Mouse (Mus musculus) C2C12 (cell line): Measurements from ENCODE around the gene Slc38a9. TPM values are rescaled to one million over a fixed set of nuclear protein-coding genes. Genes with fewer than 3 reads are reported as not detected.

Experiments used
- H3K27me3 ChIP-seq: one replicate; pipeline ENCODE4 v1.6.1; 2011; ENCODE audit not compliant: control insufficient read depth, insufficient read depth, insufficient read length
- H3K36me3 ChIP-seq: one replicate; pipeline ENCODE4 v1.6.1; 2011; ENCODE audit not compliant: control insufficient read depth, insufficient read depth
- H3K4me3 ChIP-seq: one replicate; pipeline ENCODE4 v1.5.1; 2011; ENCODE audit warnings: mild to moderate bottlenecking, control low read depth; ENCODE audit not compliant: poor library complexity, insufficient read depth, severe bottlenecking
- H3K79me2 ChIP-seq: one replicate; pipeline ENCODE4 v1.6.1; 2011; ENCODE audit not compliant: control insufficient read depth, insufficient read depth
- H3K79me3 ChIP-seq: one replicate; pipeline ENCODE4 v1.6.1; 2011; ENCODE audit warnings: low read depth, control low read depth
- H3ac ChIP-seq: one replicate; pipeline ENCODE3; 2011; ENCODE audit warnings: low read depth; ENCODE audit not compliant: control insufficient read depth, insufficient read length
- CEBPB ChIP-seq: IDR thresholded peaks from one replicate; pipeline ENCODE4 v1.6.1; 2011; ENCODE audit warnings: low read depth, mild to moderate bottlenecking, control low read depth, moderate library complexity
- CTCF ChIP-seq: IDR thresholded peaks from one replicate; pipeline ENCODE4 v1.5.1; 2011; ENCODE audit not compliant: control insufficient read depth, insufficient read depth, insufficient read length
- FOSL1 ChIP-seq: IDR thresholded peaks from one replicate; pipeline ENCODE4 v1.8.0; 2011; ENCODE audit warnings: mild to moderate bottlenecking, low read length; ENCODE audit not compliant: poor library complexity, insufficient read depth, severe bottlenecking
- MAX ChIP-seq: IDR thresholded peaks from one replicate; pipeline ENCODE4 v1.6.1; 2011; ENCODE audit warnings: mild to moderate bottlenecking, control low read depth
- MYOD1 ChIP-seq: IDR thresholded peaks from one replicate; pipeline ENCODE4 v1.6.1; 2011; ENCODE audit warnings: low read depth; ENCODE audit not compliant: control insufficient read depth, insufficient read length
- MYOG ChIP-seq: IDR thresholded peaks from one replicate; pipeline ENCODE4 v1.6.1; 2011; ENCODE audit not compliant: control insufficient read depth, insufficient read length; ENCODE audit errors: extremely low read depth
- USF1 ChIP-seq: IDR thresholded peaks from one replicate; pipeline ENCODE4 v1.6.1; 2011; ENCODE audit warnings: low read depth, mild to moderate bottlenecking, control low read depth, moderate library complexity
- polyA plus RNA-seq: library from polyadenylated mRNA; unstranded; fragments of >200 nt; fragmentation: generic; extraction: Trizol; gene quantifications from one replicate; pipeline ENCODE4 v1.2.1, GENCODE M21; 2012; ENCODE audit warnings: missing spikeins

Slc38a9 gene
- polyA plus RNA-seq, 1 experiment: 1.5 TPM

DNA sequence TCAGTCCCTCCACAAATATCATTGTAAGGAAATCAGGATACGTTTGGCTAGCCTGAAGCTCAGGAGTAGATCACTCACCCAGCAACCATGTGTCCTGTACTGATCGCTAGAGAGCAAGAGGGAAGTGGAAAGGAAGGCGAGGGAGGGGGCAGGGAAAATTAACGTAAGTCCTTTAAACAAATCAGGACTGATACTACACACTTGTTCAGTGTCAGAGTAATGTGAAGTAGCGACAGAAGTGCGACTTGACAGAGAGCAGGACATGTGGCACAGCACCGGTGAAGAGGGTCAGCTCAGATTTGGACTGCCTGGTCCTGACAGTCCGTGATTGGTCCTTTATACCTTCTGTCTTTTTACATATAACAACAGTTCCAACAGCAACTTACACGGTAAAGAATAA, 6.7 kb downstream of the Slc38a9 start:
- no peaks in the 10 kb centered on the region for H3K79me3 ChIP-seq
- H3K27me3 ChIP-seq: no peaks in the 10 kb centered on the region
- no peak for TF ChIP-seq CTCF
- no peak for TF ChIP-seq USF1
- TF ChIP-seq MYOG: no peak
- no peak for TF ChIP-seq MYOD1
- TF ChIP-seq FOSL1: no peak
- no peak for TF ChIP-seq CEBPB
- no peak for TF ChIP-seq MAX
- no peak overlapping the region for H3K4me3 ChIP-seq
- no peaks in the 10 kb centered on the region for H3K36me3 ChIP-seq
- no peaks in the 10 kb centered on the region for H3K79me2 ChIP-seq
- no peak overlapping the region for H3ac ChIP-seq

DNA sequence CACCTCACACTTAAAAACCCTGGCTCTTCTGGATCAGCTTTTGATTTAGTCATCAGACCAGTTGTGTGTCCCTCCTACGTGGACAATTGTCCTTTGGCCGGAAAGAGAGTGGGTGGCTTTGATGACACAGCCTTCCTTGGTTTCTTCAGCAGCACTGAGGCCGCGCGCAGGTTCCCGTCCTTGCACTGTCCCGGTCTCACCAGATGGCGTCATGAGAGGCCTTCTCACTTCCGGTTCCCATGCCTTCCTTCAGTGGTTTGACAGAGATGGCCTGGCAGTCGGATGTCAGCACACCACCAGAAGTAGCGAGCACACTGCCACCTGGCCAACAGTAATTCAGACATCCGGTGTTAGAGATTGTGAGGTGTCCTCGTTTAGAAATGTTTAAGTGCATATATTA, 11.2 kb downstream of the Slc38a9 start:
- no peaks in the 10 kb centered on the region for H3K79me3 ChIP-seq
- H3K36me3 ChIP-seq: no peaks in the 10 kb centered on the region
- H3K27me3 ChIP-seq: no peaks in the 10 kb centered on the region
- TF ChIP-seq MYOD1 (no peak), USF1 (no peak)
- H3ac ChIP-seq: no peak overlapping the region
- H3K79me2 ChIP-seq: no peaks in the 10 kb centered on the region
- no peak overlapping the region for H3K4me3 ChIP-seq

DNA sequence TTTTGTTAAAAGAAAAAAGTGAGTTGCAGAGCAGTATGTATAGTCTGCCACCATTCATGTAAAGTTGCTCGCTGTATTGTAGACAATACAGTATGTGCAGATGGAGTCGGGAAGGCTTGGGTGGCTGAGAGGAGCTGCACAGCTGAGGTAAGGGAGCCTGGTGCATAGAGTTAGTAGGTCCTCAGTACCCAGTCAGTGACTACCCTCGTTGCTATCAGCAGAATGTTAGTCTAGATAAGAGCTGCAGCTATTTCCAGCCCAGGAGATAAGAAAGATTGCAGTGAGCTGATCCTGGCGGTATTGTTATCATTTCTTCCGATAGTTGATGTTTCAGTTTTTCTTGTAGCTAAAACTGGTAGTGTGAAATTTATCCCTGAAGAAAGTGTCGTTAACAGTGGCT, 12.2 kb downstream of the Slc38a9 start:
- Histone ChIP-seq H3K4me3 (no peak overlapping the region), H3K79me2 (no peaks in the 10 kb centered on the region), H3K27me3 (no peaks in the 10 kb centered on the region), H3K79me3 (no peaks in the 10 kb centered on the region), H3K36me3 (no peaks in the 10 kb centered on the region), H3ac (no peak overlapping the region)
- TF ChIP-seq MYOD1 (no peak), MYOG (no peak), CTCF (no peak), MAX (no peak), FOSL1 (no peak), CEBPB (no peak), USF1 (no peak)

DNA sequence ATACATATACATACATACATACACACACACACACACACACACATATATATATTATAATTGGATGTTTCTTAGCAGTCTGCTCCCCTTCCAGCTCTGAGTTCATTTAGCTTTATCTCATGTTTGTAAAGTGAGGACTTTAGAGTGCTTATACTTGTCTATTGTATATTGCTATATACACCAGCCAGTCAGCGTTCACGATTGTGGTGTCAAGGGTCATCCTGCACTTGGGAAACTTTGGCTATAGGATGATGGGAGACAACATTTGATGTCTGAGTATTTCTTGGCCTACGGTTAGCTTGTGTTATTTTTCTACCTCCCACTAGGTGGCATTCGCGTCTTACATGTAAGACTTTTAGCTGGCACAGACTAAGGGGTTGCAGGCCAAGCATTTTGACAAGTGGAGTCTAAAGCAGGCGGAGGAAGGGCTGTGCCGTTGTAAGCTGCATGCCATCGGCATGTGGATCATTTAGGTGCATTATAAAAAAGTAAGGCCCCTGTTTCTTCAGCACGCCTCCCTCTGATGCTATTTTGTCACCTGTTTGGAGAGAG, 13.4 kb downstream of the Slc38a9 start:
- Histone ChIP-seq H3K36me3 (no peaks in the 10 kb centered on the region), H3K79me3 (no peaks in the 10 kb centered on the region), H3ac (no peak overlapping the region), H3K4me3 (no peak overlapping the region), H3K27me3 (no peaks in the 10 kb centered on the region), H3K79me2 (no peaks in the 10 kb centered on the region)
- no peak for TF ChIP-seq CEBPB
- no peak for TF ChIP-seq MYOG
- TF ChIP-seq CTCF: peak; percentile 9

DNA sequence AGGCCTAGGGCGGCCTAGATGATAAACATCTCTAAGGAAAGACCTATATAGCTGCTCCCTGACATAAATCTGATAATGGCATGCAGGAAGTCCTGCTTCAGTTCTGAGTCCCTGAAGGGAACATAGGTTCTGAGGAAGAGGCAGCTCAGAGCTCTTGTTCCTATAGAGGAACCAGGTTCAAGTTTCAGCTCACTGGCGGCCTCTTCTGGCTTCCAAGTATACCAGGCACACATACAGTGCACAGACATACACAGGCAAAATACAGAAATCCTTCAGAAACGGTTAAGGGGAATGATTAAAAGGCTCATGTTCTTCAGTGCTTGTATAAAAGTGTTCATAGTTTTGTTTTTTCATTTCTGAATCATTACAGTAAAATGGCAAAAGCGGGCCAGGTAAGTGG, 17.6 kb downstream of the Slc38a9 start:
- Histone ChIP-seq H3K27me3 (no peaks in the 10 kb centered on the region), H3K79me2 (no peaks in the 10 kb centered on the region)
- TF ChIP-seq MYOG: no peak
- no peak for TF ChIP-seq CTCF
- TF ChIP-seq USF1: no peak
- no peak for TF ChIP-seq MYOD1
- no peak for TF ChIP-seq CEBPB
- TF ChIP-seq MAX: no peak
- no peak for TF ChIP-seq FOSL1

DNA sequence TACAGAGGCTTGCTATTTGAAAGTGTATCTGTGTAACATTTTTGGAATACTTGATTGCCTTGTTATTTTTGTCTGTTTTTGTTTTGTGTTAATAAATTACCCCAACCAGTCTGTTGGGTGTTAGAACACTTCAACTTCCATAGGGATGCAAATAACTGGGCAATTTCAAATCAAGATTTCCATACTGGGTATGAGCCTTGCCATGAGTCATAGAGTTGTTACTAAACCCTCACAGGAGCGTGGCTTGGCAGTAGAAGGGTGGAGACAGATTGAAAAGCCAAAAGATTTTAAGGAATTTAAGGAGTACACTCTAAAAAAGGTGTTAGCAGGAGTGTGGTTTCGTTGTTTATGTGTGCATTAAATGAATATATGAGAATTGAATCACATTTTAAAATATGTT, 22.8 kb downstream of the Slc38a9 start:
- TF ChIP-seq CTCF (no peak), MAX (no peak), MYOD1 (no peak), CEBPB (no peak), USF1 (no peak), MYOG (no peak), FOSL1 (no peak)
- Histone ChIP-seq H3K4me3 (no peak overlapping the region), H3K79me2 (no peaks in the 10 kb centered on the region), H3K79me3 (no peaks in the 10 kb centered on the region), H3K36me3 (no peaks in the 10 kb centered on the region), H3ac (no peak overlapping the region), H3K27me3 (no peaks in the 10 kb centered on the region)

More for the DNA sequence above, 17.6 kb downstream of the Slc38a9 start:
- H3ac ChIP-seq: no peak overlapping the region
- no peaks in the 10 kb centered on the region for H3K36me3 ChIP-seq
- H3K79me3 ChIP-seq: no peaks in the 10 kb centered on the region
- no peak overlapping the region for H3K4me3 ChIP-seq
